Mouse (Mus musculus): Measurements from ENCODE around the gene Hsf5. TPM values are rescaled to one million over a fixed set of nuclear protein-coding genes. Genes with fewer than 3 reads are reported as not detected.

Hsf5 gene
- total RNA-seq, 2 experiments from 2014 or later: 0.05 TPM; not detected in 1

DNA sequence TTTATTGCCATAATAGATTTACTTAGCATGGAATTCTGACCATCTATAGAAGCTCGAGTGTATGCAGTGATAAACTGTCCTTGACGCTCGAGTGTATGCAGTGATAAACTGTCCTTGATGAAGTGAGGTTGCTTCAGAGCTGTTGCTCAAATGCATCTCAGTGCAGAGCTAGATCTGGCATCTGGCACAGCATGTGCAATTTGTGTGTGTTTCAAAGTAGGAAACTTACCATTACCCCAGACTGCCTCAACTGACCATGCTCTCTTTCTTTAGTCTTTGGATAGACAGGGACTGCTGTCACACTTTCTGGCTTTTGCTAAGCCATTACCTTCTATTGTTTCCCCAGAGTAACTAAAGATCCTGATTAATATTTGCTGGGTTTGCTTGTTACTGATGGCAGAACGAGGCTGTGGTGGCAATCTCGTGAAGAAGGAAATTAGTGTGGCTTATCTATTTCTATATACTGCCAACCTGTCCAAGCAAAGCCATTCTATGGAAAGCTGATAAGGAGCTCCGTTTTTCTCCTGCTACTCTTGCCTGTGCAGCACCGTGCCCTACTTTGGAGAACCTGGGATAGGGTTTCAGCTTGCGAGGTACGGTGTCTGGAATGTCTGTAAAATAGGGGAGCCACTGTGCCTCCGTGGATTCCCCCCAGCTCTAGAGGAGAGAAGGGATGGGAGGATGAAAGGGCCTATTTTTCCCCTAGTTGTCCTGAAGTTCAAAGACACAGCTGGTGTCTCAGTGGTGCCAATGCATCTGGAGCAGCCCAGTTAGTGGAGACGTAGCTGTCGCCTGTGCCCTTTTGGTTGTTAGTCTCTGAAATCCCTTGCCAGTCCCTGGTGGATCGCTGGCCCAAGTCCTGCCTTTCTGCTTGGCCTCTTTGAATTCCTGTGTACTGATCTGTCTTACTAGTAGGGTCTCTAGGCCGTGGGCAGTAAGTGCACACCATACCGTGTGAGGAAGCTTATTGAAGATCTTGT is 70.6 kb downstream of the Hsf5 start:
- DNase-seq: no peak

GRCm38 (mm10) chr11:87688478-87689203 is 71.7 kb downstream of the Hsf5 start:
- DNase-seq: no peak

DNA sequence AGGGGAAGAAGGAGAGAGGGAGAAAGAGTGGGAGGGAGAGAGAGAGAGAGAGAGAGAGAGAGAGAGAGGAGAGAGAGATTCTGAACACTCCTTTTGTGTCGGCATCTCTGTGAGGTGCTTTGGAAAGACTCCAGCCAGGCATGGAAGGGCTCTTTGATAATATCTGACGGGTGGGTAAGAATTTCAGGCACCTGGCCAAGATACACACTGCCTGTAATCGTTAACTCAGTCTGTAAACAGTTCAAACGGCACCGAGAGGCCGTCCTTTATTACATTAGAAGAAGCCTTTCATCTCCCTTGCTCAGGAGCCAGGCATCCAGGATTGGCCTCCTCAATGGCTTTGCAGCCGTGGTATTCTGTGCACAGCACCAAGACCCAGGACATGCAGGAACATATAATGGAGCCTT is 72.4 kb downstream of the Hsf5 start:
- DNase-seq: no peak

- DNase-seq: no peak
These were observed 73.2 kb downstream of the Hsf5 start for GRCm38 (mm10) chr11:87690054-87690740.

- no peak for DNase-seq
These were observed 80.2 kb downstream of the Hsf5 start for GRCm38 (mm10) chr11:87697131-87697682.

DNA sequence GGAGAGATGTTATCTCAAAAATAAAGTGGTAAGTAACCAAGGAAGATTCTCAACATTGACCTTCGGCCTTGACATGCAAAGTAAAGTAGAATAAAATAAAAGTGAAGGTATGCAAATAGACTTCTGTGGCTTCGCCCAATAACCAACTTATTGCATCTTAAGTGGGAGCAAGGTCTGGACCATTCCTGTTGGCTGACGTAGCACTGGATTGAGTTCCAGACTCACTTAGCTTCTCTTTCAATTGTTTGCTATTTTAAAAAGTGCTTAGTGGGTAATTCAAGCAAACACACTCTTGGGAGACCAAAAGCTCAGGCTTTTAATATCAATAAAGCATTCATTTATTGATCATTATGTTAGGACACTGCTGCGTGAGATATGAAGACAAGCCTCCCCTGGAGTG is 81.2 kb downstream of the Hsf5 start:
- DNase-seq: no peak

DNA sequence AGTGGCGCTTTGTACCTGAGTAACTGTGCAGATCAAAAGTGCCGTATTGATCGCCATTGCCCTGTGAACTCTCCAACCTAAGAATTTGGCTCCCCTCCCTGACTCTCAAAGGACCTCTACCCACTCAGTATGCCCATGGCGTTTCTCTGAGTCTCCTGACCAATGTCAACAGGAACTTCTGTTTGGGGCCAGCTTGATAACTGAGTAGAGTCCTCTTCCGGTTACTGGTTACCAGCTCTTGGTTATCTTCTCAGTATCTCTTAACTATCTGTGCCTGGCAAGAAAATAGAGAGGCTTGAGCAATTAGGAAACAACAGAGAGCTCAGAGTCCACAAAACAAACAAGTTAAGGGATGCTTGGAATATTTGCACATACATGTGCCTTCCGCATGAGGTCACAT is 84.1 kb downstream of the Hsf5 start:
- DNase-seq: no peak

DNA sequence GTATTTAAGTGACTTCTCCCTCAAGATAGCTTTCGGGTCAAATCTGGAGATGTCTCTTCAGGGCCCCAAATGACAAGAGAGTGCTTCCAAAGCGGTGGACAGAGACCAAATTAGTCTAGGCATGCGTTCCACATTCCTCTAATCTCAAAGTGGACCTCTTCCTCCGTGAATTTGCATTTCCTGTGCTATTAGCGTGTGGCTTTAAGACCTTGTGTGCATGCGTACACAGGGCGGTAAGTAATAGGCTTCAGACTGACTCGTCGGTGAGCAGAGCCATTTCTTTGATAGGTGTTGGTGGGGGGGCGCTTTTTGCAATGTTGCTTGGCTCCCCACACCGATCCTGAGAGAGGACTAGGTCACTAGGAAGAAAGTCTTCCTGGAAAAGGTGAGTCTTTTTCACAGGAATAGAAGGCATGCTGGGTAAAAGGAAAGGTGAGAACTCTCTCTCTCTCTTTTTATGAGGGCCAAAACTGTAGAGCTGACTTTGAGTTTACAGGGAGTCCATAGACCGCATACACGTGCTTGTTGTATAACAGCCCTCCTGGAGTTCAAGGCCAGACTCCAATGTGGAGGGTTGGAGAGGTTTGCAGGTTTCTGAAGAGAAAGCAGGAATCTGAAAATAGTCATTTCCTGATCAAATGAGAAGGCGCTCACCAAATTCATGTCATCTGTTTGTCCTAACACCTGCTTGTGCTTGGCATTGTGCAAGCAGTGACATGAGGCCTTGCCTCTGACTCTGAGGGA is 85.1 kb downstream of the Hsf5 start:
- DNase-seq: no peak

GRCm38 (mm10) chr11:87703654-87704053 is 86.7 kb downstream of the Hsf5 start:
- DNase-seq: no peak

- DNase-seq: no peak
These were observed 87.3 kb downstream of the Hsf5 start for GRCm38 (mm10) chr11:87704289-87704688.

- no peak for DNase-seq
These were observed 90.6 kb downstream of the Hsf5 start for GRCm38 (mm10) chr11:87707570-87707969.

DNA sequence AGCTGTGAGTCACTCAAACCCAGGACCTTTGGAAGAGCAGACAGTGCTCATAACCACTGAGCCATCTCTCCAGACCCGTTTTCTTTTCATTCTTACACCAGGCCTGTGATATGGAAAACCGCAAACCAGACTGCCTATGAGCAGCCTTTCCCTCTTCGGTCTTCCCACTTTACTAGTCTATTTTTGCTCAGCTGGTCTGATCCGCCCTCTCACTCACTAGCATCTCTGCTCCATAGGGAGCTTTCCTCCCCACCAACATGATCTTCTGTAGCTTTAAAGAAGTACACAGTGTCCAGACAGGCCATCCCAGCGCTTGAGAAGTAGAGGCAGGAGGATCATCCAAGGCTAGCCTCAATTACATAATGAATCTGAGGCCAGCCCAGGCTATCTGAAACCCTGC is 92.0 kb downstream of the Hsf5 start:
- DNase-seq: no peak

Other genes starting within 250 kb of the Hsf5 start
- 1 to 10 TPM; 1.5 to 1.7 TPM for gene Rad51c, start 212.2 kb upstream of the Hsf5 start, total RNA-seq (2021)
- gene Tex14, start 212.1 kb upstream of the Hsf5 start, total RNA-seq (2021): 1 to 10 TPM in 1 of 2 experiments, under 1 TPM in 1; 0.45 to 1.4 TPM
- gene Gm11492, start 50.5 kb upstream of the Hsf5 start, total RNA-seq (2021): not detected
- gene Sept4, start 48.3 kb upstream of the Hsf5 start, total RNA-seq (2021): 10 to 100 TPM; 45.9 to 59.6 TPM
- 10 to 100 TPM; 10.9 to 13.3 TPM for gene Mtmr4, start 25.0 kb upstream of the Hsf5 start, total RNA-seq (2021)
- gene Rnf43, start 45.6 kb downstream of the Hsf5 start, total RNA-seq (2021): under 1 TPM; 0.07 to 0.16 TPM
- 10 to 100 TPM; 38.6 to 42.6 TPM for gene Supt4a, start 120.4 kb downstream of the Hsf5 start, total RNA-seq (2021)
- gene Tspoap1, start 143.4 kb downstream of the Hsf5 start, total RNA-seq (2021): under 1 TPM; 0.27 to 0.38 TPM
- gene Mpo, start 176.4 kb downstream of the Hsf5 start, total RNA-seq (2021): 1 to 10 TPM in 1 of 2 experiments, not detected in 1; 4.4 TPM
- gene Lpo, start 211.1 kb downstream of the Hsf5 start, total RNA-seq (2021): not detected
- 1 to 10 TPM; 2.9 to 3.0 TPM for gene Mks1, start 236.1 kb downstream of the Hsf5 start, total RNA-seq (2021)

Measured in gastrocnemius, postnatal 10 days (tissue).